Mouse (Mus musculus) cerebellum, postnatal 4 days (tissue): Measurements from ENCODE around the gene Agap1.

Source experiments
- DNase-seq, 2 experiments: peaks; one replicate each; pipeline ENCODE4 v3.0.0; 2022; ENCODE audit warnings: low spot score in 2 of 2, mixed read lengths in 1 of 2

Agap1 gene

DNA sequence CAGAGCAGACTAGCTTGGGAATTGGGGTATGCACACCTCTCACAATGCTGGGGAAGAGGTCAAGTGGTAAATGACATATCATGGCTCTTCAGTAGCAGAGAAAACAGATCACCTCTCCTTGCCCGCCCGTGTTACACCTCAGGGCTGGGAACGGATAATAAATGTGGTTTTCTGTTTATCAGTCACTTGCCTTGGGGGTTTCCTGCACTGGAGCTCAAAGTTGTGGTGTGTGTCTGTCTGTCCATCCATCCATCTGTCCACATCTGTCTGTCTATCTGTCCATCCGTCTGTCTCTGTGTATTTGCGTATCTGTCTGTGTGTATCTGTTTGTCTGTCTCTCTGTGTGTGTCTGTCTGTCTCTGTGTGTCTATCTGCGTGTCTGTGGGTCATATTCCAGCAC lies 88.7 kb downstream of the Agap1 start:
- no peak for DNase-seq

DNA sequence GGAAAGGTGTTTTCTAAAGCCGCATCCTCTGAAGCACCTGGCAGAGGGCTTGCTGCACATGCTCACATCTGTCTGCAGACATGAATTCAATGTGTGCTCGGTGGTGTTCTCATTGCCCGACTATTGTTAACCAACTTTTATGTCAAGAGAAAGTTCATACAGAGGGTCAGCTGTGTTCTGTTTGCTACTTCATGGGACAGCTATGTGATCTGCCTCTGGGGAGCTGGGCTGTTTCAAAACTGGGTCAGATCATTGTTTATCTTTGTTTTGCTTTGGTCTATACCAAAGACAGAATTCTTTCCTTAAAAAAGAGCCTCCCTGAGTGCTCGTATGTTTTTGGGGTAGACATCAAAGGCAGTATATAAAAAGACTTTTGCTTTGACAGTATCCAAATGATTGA lies 89.5 kb downstream of the Agap1 start:
- DNase-seq = no peak

DNA sequence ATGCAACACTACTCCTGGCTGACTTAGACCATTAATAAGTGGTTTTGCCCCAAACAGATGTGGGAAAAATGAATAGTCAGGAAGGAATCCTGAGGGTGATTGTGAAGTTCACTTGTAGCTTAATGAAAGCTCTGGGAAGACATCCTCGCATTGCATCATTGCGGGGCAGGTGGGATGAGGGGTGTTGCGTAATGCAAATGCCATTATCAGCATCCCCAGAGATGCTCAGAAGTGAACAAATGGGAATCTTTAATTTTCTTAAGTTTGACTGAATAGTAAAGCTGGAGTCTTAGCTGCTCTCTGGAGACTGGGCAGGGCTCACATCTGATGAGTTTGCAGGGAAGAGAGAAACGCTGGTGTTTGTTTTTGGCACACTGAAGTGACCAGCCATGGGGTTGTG lies 90.5 kb downstream of the Agap1 start:
- DNase-seq = no peak

DNA sequence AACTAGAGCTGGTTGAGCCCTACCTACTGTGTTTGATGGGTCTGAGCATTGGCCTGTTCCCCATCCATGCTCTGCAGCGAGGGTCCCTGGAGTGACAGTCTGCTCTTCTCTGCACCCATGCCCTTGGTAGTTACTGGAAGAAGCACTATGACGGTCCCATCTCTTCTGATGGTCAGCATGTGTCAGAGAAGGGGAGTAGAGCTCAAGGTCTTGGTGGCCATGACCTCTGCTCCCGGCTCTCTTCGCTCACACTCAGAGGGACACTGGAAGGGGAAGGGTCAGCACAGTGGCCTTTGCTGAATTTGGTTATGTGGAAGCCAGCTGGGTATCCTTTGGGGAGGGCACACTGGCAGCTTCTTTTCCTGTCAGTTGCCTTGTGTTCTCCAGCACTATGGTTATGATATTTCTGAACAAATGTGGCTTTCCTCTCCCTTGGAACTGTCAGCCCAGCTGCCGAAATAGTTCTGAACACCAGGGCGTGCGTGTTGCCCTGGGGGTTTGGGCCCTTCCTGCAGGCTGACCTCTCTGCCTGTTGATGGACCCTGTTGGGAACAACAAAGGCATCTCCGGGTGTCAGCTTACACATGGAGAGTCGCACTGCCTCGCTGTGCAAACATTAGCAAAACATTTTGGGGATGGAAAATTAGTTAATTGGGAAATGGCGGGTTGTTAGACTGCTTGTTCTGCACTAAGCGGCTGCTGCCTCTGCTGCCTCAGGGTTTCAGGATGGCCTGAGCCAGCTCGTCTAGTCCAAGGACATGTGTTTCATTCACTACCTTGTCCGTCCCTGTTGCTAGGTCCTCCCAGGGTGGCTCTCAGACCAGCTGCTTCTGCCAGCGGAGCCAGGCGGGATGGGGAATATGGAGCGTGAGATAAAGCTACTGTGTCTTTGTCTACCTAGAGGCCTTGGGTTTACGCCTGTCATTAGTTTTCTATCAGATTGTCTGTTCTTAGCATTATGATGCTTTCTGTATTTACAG lies 93.2 kb downstream of the Agap1 start:
- no peak for DNase-seq

DNA sequence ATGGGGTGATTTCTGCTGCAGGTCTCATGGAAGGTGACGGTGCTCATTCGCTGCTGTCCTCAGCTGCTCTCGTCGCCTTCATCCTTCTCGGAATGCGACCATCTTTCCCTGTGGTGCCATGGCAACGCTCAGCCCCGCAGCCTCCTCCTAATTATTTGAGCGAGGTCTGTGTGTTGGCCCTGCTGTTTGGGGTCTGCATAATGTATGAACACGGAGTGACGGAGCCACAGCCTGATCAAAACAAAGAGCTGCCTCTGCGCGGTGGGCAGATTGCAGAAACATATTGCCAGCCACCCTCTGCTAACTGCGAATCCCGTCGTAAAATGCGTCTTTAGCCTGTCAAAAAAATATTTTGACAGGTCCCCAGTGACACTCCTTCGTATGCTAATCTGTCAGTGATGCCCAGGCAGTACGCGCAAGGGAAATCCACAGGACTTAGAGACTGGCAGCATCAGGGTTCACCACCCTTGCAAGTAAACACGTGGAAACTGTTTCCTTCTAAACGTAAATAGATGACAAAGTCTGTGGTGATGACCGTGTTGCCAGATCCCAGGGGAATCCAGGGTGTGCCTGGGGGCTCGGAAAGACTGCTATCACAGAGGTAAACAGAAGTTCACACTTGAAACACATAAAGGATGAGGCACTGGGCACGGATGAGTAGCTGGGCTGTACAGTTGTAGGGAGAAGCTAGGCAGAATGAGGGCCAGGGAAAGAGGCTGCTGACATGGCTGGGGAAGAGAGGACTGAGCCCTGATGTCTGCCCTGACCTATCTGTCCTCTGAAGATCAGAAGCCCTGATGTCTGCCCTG lies 95.7 kb downstream of the Agap1 start:
- peak in 1 of 2 experiments; percentile 36 for DNase-seq

DNA sequence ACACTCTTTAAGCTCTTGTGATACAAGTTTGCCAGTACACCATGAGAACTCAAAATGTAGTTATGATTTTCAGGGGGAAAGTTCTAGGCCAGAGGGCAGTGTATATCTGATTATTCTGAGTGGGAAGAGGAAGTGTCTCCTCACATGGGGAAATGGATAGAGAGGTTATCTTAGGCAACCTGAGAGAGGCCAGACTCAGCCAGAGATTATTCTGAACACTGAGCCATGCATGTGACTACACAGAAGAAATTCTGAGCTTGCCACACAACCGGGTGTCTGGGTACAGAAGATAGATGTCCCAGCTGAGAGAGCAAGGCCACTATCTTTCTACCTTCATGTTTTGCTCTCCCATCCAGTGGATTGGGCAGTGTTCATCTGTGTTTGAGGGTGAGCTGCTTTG lies 97.9 kb downstream of the Agap1 start:
- no peak for DNase-seq

DNA sequence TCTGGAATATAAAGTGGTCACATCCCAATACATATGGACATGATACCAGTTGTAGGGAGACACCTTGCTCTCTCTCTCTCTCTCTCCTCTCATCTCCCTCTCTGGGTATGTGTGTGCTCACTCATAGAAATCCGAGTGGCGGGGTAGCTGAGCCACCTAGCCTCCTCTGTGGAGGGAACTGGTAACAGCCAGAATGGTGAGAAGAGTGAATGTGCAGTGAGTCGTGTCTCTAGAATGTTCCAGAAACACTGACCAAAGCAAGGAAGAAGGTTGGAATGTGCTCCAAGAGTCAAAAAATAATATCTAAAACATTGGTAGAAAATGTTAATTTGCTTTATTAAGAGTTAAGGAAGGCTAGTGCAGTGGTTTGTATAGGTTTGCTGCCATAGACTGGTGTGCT lies 99.2 kb downstream of the Agap1 start:
- no peak for DNase-seq

DNA sequence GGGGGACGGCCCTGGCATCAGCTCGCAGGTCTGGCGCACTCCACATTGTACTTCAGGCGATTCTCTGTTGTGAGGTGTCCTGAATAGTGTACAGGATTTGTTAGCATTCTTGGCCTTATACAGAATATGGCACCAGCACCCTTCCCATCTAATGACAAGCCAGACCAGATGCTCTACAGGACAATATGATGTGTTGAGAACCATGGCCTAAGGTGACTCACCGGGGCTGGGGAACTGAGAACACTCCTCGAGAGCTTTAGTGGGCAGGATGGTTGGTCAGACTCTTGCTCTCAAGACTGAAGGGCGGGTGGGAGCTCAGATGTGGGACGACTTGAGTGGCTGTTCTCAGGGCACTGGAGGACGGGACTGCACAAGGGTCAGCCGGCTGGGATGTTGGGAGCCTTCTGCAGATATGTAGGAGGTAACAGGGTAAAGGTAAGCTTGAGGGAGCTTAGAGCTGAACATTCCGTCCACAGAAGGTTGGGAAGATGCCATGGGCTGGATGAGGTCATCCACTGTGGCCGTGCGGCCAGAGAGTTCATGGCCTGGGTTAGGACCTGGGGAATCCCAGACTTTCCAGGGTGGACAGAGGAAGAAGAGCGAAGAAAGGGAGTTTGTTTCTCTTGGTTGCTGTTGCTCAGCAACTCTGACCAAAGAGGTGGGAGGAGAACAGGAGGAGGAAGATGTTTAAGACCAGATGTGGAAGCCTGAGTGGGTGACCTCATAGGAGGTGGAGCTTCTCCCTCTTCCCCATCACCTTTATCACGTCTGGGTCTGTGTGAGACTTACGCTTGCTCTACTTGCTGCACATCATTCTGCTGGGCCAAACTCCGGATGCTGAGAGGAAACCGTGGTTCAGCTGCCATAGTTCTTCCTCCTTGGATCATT lies 100.6 kb downstream of the Agap1 start:
- no peak for DNase-seq

DNA sequence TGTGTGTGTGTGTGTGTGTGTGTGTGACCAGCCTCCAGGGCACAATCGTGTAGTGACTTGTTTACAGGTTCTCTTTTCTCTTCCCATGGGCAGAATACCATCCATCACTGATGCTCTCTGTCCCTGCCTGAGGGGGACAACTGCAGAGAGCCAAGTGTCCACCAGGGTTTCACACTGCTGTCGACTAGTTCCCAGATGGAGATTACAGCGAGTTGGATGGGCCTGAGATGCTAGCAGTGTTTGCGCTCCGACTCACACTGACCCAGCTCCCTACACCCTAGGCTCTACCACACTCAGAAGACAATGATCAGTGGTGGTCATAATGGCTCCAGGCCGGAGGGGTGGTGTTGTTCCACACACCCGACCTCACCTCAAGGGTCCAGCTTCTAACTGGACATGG lies 101.4 kb downstream of the Agap1 start:
- no peak for DNase-seq

DNA sequence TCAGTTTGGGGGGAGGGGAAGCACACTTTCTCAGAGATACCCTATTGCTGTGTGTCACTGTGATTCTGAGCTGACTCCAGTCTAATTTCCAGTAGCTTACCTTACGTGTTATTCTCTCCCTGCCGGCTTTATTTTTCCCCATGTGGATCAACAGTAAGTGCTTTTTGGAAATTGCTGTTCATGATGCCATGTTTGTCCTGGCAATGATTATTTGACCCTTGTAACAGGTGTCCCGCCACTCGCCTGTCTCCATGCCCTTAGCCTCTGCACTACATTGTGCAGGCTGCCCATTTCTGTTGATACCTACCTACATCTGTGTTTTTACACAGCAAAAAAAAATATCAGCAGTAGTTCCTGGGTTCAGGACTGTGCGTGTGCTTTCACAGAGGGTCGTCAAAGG lies 102.8 kb downstream of the Agap1 start:
- no peak for DNase-seq

DNA sequence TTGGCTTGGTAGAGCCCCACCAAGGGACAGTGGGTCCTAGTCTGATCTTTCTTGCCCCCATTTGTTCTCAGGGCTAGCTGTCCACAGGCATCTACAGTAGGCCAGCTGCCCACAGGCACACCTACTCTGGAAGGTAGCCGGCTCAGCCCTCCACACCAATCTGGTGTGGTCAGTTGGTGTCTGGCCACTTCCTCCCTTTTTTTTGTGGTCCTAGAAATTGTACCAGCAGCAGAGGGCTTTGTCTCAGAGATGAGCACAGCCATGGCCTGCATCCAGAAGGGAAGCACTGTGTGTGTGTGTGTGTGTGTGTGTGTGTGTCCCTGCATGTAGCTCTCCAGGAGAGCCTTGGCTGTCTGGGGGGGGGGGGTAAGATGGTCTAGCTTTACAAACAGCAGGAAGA lies 103.5 kb downstream of the Agap1 start:
- DNase-seq = no peak

DNA sequence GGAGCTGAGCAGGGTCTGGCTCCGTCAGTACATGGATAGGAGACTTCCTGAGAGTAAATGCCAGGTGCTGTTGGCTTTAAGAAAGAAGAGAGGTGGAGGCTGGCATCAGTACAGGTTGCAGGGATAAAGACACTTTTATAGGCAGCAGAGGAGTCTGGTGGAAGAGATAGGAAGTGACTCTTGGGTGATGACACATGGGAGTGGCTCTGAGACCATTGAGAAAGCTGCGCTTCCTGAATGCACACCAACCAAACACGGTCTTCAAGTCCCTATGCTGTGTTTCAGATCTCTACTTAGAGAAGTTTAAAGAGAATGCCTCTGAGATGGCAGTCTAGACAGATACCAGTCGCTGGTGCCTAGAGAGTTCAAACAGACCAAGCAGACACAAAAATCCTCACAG lies 108.8 kb downstream of the Agap1 start:
- DNase-seq = no peak

DNA sequence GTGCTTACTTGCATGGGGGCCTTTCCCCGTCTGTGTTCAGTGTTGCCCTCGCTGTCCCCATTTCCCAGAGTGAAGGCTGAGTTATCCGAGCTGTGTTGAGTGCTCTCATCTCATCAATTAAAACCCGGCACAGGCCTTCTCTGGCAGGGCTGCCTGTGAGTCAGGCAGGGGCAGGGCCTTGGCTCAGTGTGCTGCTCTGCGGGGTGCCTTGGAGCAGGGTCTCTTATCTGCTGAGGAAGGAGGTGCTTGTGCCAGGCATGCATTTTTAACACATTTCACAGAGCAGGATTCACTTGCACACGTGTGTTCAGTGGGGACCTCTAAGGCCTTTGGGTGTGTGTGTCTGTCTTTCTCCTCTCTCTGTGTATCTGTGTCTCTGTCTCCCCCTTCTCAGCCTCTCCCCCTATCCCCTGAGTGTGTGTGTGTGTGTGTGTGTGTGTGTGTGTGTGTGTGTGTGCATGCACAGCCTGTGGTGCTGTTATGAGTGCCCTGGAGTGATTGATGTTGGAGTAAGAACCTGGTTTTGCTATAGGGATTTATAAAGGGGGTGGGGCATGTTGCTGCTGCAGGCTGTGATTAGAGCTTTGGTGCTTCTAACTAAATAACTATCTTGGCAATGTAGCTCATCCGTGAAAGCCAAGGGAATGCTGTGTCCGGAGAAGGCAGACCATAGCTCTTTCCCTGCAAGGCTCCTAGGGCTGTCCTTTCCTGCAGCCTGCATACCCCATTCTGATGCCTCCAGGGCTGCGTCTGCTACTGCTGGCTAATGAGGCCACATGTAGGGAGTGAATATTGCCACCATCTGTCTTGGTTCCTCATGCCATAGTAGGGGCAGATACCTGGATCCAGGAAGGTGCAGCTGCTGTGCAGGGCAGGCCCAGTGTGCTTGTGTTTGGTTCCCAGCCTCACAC lies 112.2 kb downstream of the Agap1 start:
- peak in 1 of 2 experiments; percentile 48 for DNase-seq

DNA sequence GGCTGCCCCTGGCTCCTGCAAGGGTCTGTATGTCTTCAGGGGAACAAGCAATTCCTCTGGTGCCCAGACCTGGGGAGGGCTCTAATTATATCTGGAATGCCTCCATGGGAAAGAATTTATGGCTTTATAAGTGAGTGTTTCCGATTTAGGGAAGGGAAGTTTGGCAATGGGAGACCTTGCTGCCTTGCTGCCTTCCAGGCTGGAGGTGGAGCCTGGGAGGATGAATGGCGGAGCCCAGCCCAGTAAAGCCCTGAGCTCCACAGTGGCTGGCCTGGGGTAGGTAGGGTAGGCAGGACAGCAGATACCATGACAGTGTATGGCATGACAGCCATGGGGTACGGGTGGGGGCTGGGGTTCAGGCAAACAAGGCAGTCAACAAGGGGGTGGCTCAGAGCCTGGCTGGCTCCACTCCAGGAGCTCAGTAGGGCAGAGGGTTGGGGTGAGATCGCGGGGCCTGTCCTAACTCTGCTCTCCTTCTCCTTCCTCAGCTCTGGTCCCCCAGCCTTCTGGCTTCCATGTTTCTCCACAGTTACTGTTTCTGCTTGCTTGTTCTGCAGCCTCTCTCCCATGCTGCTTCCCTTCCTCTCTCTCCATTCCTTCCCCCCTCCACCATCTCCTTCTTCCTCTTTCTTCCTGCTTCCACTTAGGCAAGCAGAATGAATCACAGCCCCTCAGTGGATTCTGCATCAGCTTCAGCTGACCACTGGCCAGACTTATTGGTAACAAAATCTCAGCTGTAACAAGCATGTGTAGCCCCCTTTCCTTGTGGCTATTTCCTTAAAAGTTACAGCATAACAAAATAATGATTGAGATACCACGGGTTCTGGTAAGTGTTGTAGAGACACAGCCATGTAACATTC lies 114.2 kb downstream of the Agap1 start:
- DNase-seq = no peak

DNA sequence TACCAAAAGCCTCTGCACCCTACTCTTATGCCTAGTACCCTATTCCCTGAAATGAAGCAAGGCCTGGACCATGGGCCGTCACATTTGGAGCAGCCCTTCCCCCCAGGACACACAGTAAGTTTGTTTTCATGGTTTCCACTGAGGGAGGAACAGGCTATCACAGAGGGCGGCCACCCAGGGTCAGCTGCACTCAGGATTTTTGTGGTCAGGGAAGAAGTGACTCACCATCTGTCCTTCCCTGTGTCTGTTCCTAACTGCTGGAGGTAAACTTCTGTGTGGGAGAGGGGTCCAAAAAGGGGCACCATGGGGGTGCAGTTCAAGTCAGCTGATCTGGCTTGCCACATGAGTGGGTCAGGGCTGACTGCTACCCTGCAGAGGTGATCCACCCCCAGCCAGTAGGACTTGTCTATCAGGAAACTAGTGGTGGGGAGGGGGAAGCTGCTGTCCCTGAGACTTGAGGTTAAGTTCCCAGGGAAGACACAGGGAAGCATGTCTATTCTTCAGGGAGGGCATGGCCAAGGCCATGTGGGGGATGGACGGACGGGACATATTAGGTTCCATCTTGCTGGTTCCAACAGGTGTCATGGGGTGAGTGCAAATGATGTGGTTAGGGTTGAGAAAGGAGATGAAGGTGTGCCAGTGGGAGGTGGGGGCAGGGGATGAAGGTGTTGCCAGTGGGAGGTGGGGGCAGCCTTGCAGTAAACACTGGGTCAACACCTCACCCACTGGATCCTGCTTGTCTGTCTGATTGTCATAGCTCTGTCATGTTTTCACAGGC lies 116.1 kb downstream of the Agap1 start:
- DNase-seq = no peak

DNA sequence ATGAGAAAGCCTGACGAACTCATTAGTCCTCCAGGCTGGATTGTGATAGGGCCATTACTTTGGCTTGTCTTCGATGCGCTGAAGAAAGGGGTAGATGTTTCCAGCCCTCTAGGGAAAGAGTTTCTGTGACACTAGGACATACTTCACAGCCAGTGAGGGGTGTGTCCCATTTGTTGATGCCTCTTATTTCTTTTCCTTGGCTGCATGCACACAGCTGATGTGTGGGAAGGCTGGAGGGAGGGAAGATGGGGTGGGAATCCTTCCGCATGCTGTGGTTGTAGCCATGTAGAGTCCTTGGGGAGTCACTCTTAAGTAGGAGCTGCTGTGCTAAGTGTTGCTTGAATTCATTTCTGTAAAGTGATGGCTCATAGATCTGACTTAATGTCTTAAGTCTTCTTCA lies 118.9 kb downstream of the Agap1 start:
- no peak for DNase-seq

DNA sequence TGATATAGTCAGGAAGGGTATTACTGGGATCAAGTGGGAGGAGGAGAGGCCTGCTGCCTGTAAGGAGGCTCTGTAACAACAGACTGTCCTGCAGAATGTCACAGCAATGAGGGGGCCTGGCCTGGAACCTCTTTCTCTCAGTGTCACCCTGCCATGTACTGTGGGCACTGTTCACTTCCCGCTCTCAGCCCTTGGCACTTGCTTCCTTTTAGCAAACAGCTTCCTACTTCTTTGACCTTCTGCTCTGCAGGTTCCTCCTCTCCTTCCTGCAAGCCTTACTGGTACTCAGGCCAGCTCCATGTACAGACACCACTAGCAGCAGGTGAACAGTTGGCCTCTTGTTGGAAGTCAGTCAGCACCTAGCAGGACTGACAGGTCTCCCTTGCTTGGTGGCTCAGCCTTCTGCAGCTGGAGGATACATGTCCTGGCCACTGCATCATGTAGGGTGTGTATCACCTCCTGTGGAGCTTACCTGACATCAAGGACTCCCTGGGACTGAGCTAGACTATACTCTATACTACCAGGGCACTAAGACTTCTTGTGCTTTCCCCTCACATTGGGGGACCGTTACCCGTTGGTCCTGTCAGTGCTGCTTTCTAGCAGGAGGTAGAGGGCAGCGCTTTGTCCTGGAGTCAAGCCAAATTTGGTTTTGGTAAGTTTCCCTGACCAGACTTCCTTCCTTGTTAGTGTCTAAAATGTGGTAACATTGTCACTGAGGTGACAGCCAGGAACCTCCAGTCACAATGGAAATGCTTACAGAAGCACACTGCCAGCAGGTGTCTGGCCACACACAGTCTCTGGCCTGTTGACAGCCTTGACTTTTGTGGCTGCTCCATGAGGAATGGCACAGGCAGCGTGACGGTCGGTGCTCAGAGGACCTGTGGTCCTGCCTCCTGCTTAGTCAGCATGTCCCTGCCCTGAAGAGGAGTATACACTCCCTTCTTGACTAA lies 120.6 kb downstream of the Agap1 start:
- no peak for DNase-seq
